Mouse (Mus musculus) layer of hippocampus, postnatal 36 days (tissue): ENCODE data around the gene Cnrip1. TPM values are rescaled to one million over a fixed set of nuclear protein-coding genes. Genes with fewer than 3 reads are reported as not detected.
A peak's percentile ranks its signal among the peaks of the same experiment; 100 is the strongest.
"Not testable (repeated sequence)": the region's sequence is repeated elsewhere in the genome, so short reads cannot be mapped to it uniquely, and the experiment has no call there.

Source experiments
- DNase-seq, 2 experiments: peaks; one replicate each; pipeline ENCODE4 v3.0.0; 2022
- total RNA-seq, 2 experiments: library from RNA; stranded (reverse); gene quantifications; 2 replicates each; pipeline ENCODE4 v1.2.3; 2021

Cnrip1 gene
- total RNA-seq: 100 to 1,000 TPM; 117 to 126 TPM

DNA sequence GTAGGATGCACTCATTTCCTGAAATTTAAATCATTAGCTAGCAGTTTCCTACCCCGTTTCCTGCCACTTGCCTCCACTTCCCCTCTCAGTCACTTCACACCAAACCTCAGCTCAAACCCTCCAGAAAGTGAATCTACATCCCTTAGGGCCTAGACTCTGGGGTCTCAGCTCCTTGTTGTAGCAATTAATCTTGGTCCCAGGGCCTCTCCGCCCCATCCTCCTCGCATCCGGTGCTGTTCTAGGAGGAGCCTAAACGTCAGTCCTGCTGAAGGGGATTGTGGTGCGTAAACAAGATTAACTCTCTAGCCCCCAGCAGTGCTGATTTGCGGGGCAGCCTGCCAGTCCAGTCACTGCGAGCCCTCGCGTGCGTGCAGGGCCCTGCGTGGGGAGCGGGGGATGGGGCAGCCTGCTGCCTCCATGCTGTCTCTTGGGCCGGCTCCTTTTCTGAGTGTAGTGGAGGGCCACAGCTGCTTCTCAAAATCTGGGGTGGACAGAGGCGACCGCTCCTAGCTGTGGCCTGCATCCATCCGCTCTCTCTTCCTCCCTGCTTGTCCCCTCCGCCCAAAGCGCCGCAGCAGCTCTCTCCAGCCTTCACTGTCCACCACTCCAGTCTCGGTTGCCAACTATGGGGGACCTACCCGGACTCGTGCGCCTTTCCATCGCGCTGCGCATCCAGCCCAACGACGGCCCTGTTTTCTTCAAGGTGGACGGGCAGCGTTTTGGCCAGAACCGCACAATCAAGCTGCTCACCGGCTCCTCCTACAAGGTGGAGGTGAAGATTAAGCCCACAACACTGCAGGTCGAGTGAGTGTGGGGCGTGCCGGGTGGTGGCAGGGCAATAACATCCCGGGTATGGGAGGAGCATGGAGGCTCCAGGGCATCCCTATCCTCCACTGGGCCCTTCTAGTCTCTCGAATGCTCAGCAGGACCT, at the start of gene Cnrip1, which contains the start of gene Plek:
Gene Cnrip1 (plus strand): TSS at position 42 of the 931 bp plus-strand sequence.
Gene Plek (minus strand): TSS at position 837 of the 931 bp plus-strand sequence.
- peak; percentile 85 to 87 for DNase-seq

DNA sequence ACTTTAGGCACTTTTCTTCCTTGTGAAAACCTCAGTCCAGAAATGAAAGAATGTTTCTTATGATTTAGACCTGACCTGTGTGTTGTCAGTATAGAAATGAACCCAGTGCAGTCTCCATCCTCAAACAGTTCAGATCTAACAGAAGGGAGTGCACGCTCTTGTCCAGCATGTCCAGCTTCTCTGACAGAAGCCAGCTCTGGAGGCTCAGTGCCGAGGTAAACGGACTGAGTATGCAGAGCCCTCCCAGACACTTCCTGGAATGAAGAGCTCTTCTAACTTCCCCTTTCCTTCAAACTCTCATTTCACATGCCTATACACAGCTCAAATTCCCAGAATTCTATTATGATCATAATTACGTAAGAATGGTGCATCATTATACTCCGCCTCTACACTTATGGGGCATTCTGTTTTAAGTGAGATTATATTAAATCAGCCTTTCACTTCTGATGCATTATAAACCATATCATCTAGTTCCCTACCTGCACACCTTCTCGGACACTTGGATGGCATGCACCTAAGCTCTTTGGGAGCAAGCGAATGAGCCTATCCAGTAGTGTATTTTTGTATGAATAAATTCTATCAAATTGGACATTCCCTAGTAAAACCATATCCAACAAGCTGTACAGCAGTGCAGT, 48.5 kb upstream of the Cnrip1 start:
- no peak for DNase-seq

DNA sequence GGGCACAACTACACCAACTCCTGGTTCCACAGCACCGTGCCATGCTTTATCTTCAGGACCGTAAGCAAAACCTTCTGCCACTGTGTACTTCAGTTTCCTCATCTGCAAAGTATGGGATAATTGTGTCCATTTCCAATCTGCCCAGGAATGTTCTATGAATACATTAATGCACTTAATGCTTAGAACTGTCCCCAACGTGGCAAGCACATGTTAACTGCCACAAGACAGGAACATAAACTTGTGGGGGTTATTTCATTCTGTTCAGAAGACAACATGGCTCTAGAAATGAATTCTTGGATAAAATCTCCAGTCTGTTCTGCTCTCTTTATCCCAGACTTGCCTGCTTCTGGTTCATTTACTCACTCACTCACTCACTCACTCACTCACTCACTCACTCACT, 47.6 kb upstream of the Cnrip1 start:
- no peak for DNase-seq

DNA sequence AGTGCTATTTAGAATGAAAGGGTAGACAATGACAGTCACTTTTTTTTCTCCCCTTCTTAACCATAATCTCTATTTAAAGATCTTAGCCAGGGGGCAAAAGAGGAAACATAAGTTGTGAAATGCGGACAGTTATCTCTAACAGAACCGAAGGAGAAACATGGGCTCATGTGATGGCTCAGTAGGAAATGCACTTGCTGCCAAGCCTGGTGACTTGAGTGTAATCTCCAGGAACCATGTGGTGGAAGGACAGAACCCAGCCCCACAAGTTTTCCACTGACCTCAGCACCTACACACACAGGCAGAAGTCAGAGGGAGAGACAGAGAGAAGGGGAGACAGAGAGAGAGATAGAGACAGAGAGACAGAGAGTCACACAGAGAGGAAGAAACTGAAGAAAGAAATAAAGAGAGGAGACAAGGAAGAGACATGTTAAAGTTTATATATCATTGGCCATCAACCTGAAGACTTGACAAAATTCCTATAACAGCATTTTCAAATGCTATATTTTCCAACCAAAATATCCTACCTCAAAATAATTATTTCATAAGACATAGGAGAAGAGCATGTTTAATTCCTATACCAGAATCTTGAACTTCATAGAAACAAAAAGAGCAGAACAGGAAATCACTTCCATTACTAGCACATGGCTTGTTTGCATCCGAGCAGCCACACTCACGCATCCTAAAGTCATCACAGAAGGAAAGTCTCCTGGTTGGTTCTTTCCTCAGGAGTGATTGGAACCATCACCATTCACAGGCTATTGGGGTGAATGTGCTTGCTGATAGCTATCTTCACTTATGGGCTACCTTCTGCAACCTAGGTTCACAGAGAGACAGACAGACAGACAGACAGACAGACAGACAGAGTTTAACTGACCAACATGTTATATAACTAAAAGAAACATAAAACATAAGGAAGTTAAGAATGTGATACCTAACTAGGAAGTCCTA, 46.2 kb upstream of the Cnrip1 start:
- no peak for DNase-seq

DNA sequence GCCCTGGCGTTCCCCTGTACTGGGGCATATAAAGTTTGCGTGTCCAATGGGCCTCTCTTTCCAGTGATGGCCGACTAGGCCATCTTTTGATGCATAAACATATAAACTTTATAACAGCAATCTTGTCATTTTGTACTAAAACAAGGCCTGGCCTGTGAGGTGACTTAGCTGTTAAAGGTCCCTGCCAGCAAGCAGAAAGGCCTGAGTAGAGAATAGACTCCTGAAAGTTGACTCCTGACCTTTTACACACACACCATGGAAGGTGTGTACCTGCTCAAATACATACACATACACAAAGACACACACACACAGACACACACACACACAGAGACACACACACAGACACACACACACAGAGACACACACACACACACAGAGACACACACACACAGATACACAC, 44.9 kb upstream of the Cnrip1 start:
- DNase-seq: not testable (repeated sequence)

DNA sequence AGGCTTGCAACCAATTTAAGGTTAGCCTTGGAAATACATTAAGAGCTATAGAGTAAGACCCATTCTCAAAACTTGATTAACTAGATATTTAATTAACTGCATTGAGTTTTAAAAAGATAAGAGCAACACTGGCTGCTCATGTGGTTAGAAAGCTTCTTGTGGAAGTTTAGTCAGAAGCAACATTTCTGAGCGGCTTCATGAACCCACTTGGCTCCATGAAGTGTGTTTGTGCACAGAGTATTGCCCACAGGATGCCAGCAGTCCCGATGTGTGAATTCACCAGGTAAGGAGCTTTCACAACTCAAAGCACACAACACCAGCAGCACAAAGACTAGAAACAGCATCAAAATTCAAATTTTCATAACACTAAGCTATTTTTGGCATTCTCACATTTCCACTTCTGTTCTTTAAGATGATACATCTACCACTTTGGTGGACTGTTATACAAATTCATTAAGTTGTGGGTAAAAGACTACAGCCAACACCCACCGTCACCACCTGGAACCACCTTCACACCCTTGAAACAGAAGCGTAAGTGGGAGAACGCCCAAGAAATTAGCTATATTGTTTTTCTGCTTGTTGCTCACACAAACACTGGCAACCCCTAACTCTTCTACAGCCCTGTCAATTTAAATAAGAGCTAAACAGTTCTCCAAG, 43.7 kb upstream of the Cnrip1 start:
- DNase-seq: no peak

DNA sequence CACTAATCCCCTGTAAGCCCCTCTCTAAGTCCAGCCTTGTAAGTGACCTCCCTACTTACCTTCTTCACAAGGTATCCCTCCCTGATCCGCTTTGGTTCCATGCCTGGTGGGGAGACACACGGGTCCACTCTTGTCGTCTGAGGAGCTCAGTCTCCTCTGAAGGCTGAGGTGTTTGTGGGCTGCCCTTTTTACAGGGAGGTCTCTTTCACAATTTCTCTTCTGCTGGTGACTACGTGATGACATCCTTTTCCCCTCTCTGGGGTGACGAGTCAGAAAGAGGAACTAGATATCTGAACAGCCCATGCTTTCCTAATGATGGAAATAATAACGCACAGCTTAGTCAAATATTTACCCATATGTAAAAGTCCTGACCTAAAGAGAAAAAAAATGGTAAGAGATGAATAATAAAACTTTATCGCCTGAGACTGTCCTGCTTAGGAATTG, 42.9 kb upstream of the Cnrip1 start:
- no peak for DNase-seq

DNA sequence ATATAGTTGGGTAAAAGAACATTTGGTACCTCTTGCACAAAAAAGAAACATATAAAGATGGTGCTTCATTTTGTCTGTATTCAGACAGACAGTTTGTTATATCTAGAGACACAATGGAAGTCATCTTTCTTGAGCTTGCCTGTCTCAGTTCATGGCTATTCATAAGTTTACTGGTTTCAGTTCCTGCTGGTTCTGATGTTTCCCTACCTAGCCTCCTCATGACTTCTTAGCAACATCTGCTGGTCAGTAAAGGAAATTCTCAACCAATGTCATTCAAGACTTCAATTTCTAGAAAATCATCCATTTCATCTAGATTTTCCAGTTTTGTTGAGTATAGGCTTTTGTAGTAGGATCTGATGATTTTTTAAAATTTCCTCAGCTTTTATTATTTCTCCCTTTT, 38.4 kb upstream of the Cnrip1 start:
- no peak for DNase-seq

DNA sequence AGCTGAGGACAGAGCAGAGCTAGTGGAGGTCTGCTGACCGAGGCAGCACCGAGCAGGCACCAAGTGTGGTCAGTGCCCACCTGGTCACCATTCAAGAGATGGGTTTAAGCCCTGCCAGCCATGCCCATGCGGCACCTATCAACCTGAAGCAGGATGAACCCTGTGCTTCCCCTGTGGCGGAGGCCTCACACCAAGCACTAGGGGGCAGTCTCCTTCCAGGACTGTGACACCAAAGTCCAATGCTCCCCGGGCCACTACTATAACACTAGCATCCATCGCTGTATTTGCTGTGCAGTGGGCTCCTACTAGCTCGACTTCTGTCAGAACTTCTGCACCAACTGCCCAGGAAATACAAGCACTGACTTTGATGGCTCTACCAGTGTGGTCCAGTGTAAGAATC, 32.1 kb upstream of the Cnrip1 start:
- DNase-seq: no peak

DNA sequence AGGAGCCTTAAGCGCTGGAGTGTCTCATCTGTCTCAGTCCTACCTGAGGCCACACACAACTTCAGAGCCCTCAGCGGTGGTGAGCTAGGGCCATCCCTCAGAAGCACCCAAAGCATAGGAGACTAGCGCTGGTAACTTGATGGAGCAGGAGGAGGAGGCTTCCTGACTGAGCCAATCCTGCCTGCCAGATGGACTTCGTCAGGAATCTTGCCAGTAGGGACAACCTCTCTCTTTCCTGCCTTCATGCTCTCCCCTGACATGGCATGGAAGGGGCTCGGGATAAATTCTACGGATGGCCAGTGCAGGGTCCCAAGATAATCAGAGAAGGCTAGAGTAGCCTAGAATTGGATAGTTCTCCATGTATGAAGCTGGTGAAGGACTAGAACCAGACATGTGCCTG, 28.2 kb upstream of the Cnrip1 start:
- DNase-seq: no peak

DNA sequence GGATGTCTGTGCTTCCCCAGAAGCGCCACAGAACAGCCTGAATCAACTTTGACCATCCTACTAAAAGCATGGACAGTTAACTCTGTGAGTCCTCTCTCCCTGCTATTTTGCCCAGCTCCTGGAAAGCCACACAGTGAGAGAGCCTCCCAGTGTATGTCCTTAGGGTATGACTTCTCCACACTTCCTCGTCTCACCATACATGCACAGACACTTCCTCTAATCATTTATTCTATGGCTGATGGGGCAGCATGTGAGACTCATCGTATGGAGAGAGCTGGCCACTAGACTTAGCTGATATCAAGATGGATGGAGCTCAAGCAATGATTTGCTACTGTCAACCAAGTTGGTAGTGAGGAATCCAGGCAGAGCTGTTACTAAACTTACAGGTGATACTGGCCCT, 27.4 kb upstream of the Cnrip1 start:
- DNase-seq: no peak

DNA sequence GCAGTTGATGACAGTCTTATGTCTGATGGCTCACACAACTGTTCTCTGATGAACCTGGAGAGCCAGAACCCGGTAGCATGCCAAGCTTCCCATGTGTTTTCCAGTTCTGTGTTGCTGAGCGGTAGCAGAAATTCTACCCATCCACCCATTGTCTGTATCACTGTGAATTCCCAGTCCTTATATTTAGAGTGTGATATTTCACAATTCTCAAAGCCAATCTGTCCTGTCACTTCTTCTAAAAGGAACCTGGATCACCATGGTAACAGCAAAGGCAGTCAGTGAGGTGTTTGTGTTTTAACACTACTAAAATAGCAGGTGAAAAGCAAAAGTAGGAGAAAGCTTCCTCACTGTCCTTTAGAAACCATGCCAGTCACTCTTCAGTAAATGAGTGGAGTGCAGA, 5.6 kb upstream of the Cnrip1 start:
- no peak for DNase-seq

DNA sequence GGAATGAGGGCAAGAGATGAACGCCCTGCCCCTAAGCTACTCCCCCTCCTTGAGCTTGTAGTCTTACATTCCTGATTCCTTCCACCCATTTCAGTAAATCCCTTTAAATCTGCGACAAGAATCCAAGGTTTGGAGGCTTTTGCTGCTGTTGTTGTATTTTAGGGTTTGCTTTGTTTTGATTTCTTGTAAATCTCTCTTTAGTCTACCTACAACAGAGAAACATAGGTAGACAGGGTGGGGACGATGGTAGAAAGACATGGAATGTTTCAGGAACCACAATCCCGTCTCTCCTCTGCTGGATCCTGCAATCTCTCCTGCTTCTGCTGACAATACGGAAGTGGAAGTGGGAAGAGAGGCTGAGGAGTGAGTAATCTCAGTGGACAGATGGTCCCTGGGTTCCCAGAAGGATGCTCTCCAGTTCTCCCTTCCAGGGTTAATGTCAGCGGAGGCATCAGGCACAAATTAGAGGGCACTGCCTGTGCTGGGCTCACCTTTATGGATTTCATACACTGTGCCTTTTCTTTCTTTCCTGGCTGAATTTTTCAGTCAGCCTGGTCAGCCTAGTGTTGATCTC, 1.2 kb downstream of the Cnrip1 start:
- DNase-seq: peak; percentile 24 to 30

DNA sequence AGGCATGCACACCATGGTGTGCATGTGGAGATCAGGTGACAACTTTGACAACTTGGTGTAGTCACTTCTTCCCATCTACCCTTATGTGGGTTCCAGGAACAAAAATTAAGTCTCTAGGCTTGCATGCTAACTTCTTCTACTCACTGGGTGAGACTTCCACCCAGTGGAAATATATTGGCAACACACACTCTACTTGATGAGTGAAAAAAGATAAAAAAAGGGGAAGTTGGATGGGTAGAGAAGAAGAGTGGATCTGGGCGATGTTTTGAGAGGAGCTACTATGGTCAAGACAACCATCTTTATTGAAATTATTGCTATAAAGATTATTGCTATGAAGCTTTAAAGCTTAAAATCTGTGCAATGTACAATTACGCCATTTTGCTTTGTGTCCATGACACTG, 18.0 kb downstream of the Cnrip1 start:
- DNase-seq: not testable (repeated sequence)

DNA sequence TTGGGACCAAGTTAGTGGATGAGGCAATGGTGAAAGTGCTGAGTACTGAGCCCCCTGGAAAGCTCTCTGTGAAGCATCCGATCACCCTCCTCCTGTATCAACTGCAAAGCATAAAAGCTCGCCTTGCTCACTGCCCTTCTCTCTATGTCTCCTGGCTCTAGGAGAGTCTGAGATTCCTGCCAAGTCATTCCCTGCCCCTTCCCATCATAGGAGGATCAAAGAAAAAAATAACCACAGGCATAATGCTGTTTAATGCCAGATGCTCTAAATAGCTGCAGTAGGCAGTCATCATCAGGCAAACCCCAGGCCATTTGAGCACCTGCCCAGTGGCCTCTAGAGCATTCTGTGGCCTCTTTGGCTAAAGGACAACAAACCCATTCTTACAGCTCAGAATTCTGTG, 24.3 kb downstream of the Cnrip1 start:
- DNase-seq: no peak

DNA sequence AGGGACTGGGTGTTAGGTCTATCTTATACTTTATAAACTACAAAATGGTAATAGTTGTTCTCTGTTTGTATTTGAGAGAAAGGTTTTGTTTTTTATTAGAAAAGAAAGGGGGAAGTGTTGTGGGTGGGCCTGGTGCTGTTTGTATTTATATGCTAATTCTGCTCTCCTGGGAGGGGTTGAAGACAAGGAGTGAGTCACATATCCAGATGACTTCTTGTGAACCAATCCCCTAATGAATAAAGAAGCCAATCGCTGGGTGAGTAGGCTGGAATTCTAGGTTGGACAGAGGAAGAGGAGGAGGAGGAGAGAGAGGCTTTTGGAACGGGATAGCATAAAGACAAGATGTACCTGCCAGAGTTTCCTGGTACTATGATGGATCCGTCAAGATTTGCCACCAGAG, 30.7 kb downstream of the Cnrip1 start:
- DNase-seq: no peak

DNA sequence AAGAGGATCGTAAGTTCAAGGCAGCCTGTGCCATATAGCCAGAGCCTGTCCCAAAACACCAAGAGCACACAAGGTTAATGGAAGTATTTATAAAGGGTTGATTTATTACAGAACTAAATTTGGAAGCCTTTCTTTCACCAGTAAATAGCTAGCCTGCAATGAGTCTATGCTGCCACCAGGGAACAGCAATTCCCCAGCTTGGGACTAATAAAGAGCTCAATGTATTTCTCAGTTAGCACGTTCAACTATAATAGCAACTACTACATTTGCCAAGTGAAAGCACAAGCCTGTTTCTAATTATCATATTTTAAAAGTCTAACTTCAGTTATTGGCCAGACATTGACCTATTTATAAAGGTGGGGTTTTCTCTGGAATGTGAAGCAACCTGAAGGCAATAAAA, 31.6 kb downstream of the Cnrip1 start:
- peak in 1 of 2 experiments; percentile 23 for DNase-seq

DNA sequence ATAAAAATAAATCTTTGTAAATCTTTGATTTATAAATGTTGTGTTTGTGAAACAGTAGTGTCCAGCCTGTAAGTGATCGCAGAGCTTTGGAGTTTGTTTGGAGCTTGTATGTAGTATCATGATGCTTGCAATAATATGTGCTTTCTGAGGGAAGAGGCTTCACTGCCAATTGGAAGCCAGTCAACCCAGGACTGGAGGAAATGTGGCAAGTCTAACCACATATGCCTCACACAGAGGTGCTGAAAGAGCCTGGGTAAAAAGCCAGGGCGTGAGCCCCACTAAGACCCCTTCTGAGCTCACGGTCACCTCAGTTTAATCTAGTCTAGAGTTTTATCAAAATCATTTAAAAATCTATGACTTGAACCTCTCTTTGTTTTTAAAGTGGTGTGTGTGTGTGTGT, 32.1 kb downstream of the Cnrip1 start:
- DNase-seq: no peak

DNA sequence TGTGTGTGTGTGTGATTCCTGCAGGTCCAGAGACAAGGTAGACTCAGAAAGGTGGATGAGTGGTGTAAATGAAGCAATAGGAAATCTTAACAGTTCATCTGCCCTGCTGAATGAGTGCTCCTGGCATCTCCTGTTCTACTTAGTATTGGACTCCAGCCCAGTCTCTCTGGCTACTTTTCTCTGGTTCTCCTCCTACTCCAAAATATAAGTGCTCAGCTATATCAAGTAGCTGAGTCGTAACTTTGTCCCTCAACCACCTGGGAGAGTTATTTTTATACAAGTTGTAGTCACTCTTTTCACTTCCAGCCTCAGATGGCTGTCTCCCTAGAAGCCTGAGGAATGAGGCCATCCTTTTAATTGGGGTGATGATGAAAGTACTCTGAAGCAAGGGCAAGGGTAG, 32.5 kb downstream of the Cnrip1 start:
- no peak for DNase-seq

DNA sequence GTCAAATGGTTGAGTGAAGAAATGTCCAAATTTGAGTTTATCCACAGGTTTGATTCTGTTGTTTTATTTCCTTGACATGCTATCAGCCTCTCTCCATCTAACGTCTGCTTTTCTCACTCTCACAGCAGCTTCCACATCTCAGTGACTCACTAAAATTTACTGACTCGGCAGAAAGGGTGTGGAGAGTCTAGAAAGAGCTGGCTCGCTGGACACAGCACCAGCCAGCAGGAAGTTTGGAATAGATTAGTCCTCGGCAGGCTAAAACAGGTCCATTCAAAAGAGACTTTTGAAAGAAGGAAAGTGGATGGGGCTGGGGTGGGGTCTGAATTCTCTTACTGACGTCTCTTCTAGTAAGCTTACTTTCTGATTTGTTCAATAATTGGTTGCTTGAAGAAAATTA, 34.7 kb downstream of the Cnrip1 start:
- no peak for DNase-seq

DNA sequence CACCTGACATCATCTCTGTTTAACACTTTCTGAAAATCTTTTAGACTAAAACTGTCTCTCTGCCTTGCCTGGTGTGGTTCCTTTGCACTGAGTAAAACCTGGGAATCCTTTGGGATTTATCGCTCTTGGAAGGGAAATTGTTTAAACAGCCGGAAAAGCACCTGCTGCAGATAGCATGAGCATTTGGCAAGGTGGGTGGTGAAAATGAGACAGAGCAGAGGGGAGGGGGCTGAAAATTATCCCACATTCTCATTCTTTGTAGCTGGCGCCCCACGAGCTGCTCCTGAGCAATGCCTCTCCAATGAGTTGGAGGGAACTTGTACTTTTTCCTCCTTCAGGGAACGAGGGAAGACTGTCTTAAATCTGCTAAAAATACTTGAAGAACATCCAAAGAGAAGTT, 55.5 kb downstream of the Cnrip1 start:
- DNase-seq: peak; percentile 58 to 70

DNA sequence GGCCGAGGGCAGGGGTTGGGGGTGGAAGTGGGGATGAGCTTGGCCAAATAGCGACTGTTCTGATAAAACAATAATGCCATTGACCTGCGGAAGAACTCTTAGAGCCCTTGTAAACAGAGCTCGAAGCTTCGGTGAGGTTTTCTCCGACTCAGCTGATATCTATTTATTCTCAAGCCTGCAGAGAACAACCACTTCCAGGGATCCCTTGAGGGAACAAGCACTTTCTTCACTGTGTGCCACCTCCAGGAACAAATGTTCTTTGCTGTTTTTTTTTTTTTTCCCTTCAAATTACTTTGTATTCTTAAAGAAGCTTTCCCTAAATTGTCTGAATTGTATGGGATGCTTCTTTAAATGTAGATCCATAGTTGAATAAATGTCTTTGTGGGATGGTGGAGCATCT, 56.0 kb downstream of the Cnrip1 start:
- no peak for DNase-seq
